Mouse (Mus musculus): Measurements from ENCODE around the gene Rprd2. TPM values are rescaled to one million over a fixed set of nuclear protein-coding genes. Genes with fewer than 3 reads are reported as not detected.

Gene Rprd2
- total and polyA plus RNA-seq, 3 experiments = 8.4 to 16.2 (median 12.5) TPM

GRCm38 (mm10) chr3:95794299-95794698, 24.4 kb downstream of the Rprd2 start (continued):
- TF ChIP-seq NRF1 (IDR thresholded peaks at IDR 0.05; ENCODE audit: low read depth, low read length) = no peak

- Histone ChIP-seq H3K4me2 (ENCODE audit: insufficient read depth, low read depth, poor library complexity, severe bottlenecking) (no peak overlapping the region), H3K27me3 (replicated peaks) (no peaks in the 10 kb centered on the region), H3K9me3 (replicated peaks; ENCODE audit: low read length) (no peaks in the 10 kb centered on the region), H3K4me1 (ENCODE audit: control insufficient read depth in 1 of 2, insufficient read depth in 2 of 2) (peaks cover 0 to 40% of the 10 kb centered on the region in 2 experiments; a peak in 2 of 4 replicates), H3K9ac (ENCODE audit: insufficient read depth, low read depth) (no peak overlapping the region), H3K36me3 (replicated peaks in 1 of 2; ENCODE audit: control insufficient read depth in 1 of 2, insufficient read depth in 1 of 2, low read length in 1 of 2) (peaks cover 0 to 29% of the 10 kb centered on the region in 2 experiments), H3K27ac (ENCODE audit: insufficient read depth, low read depth) (no peak overlapping the region), H3K79me2 (replicated peaks; ENCODE audit: control insufficient read depth, extremely low read depth, insufficient read depth, poor library complexity, severe bottlenecking) (peaks cover 43% of the 10 kb centered on the region), H3K4me3 (replicated peaks in 1 of 3; ENCODE audit: low read depth in 2 of 3, low read length in 2 of 3, poor library complexity in 1 of 3) (no peak overlapping the region)
- in situ Hi-C loops (cut with MboI; ENCODE audit: low pct_ligation_motif_present, low pct_unique_long_range_greater_than_20kb, low sequenced_read_pairs) = no loop called here
- DNase-seq (ENCODE audit: extremely low read depth) = no peak
- dilution Hi-C loops (cut with MboI; ENCODE audit: extremely low pct_ligation_motif_present, extremely low pct_unique_long_range_greater_than_20kb, low sequenced_read_pairs) = no loop called here
- TF ChIP-seq USF2 (conservative IDR thresholded peaks at IDR 0.05; ENCODE audit: low read depth, low read length) (no peak), NRF1 (IDR thresholded peaks at IDR 0.05; ENCODE audit: low read depth, low read length) (no peak), ZKSCAN1 (IDR thresholded peaks at IDR 0.05; ENCODE audit: borderline replicate concordance, low read depth, low read length) (no peak), ZMIZ1 (IDR thresholded peaks at IDR 0.05; ENCODE audit: low read depth, low read length) (no peak), ETS1 (conservative IDR thresholded peaks at IDR 0.05; ENCODE audit: low read depth, low read length) (no peak), MYC (IDR thresholded peaks at IDR 0.05; ENCODE audit: low read depth, low read length) (no peak), NELFE (IDR thresholded peaks at IDR 0.05; ENCODE audit: low read depth, low read length) (no peak), ZC3H11A (IDR thresholded peaks at IDR 0.05; ENCODE audit: low read depth, low read length) (no peak), KAT2A (IDR thresholded peaks at IDR 0.05; ENCODE audit: insufficient replicate concordance, low read length) (no peak), MAX (IDR thresholded peaks at IDR 0.05; ENCODE audit: low read length) (no peak), GABPA (IDR thresholded peaks at IDR 0.05; ENCODE audit: insufficient replicate concordance, low read depth, low read length) (no peak), JUN (IDR thresholded peaks at IDR 0.05; ENCODE audit: insufficient read depth, low read depth, low read length) (no peak), MEF2A (IDR thresholded peaks at IDR 0.05; ENCODE audit: borderline replicate concordance, low read depth, low read length) (no peak)
Observed at GRCm38 (mm10) chr3:95793662-95794061, 25.0 kb downstream of the Rprd2 start.

GRCm38 (mm10) chr3:95785501-95785900, 33.2 kb downstream of the Rprd2 start:
- Histone ChIP-seq H3K27ac (ENCODE audit: insufficient read depth, low read depth) (no peak overlapping the region), H3K4me2 (ENCODE audit: insufficient read depth, low read depth, poor library complexity, severe bottlenecking) (no peak overlapping the region), H3K36me3 (replicated peaks in 1 of 2; ENCODE audit: control insufficient read depth in 1 of 2, insufficient read depth in 1 of 2, low read length in 1 of 2) (peaks cover 48 to 75% of the 10 kb centered on the region in 2 experiments), H3K27me3 (replicated peaks) (no peaks in the 10 kb centered on the region), H3K4me1 (ENCODE audit: control insufficient read depth in 1 of 2, insufficient read depth in 2 of 2) (peaks cover 0 to 13% of the 10 kb centered on the region in 2 experiments; a peak in 2 of 4 replicates), H3K9ac (ENCODE audit: insufficient read depth, low read depth) (no peak overlapping the region), H3K79me2 (replicated peaks; ENCODE audit: control insufficient read depth, extremely low read depth, insufficient read depth, poor library complexity, severe bottlenecking) (peaks cover 8% of the 10 kb centered on the region), H3K4me3 (replicated peaks in 1 of 3; ENCODE audit: low read depth in 2 of 3, low read length in 2 of 3, poor library complexity in 1 of 3) (no peak overlapping the region), H3K9me3 (replicated peaks; ENCODE audit: low read length) (no peaks in the 10 kb centered on the region)
- dilution Hi-C loops (cut with MboI; ENCODE audit: extremely low pct_ligation_motif_present, extremely low pct_unique_long_range_greater_than_20kb, low sequenced_read_pairs) (no loop called here), in situ Hi-C loops (cut with MboI; ENCODE audit: low pct_ligation_motif_present, low pct_unique_long_range_greater_than_20kb, low sequenced_read_pairs) (no loop called here)
- DNase-seq (ENCODE audit: extremely low read depth) = no peak
- TF ChIP-seq ZNF384 (IDR thresholded peaks at IDR 0.05; ENCODE audit: low read depth, low read length) (no peak), GABPA (IDR thresholded peaks at IDR 0.05; ENCODE audit: insufficient replicate concordance, low read depth, low read length) (no peak), USF1 (IDR thresholded peaks at IDR 0.05; ENCODE audit: low read depth, low read length) (no peak), ETS1 (conservative IDR thresholded peaks at IDR 0.05; ENCODE audit: low read depth, low read length) (no peak), MAX (IDR thresholded peaks at IDR 0.05; ENCODE audit: low read length) (no peak), ZMIZ1 (IDR thresholded peaks at IDR 0.05; ENCODE audit: low read depth, low read length) (no peak), E2F4 (IDR thresholded peaks at IDR 0.05; ENCODE audit: insufficient replicate concordance, low read depth, low read length) (no peak), CTCF (conservative IDR thresholded peaks at IDR 0.05 in 1 of 2, IDR thresholded peaks at IDR 0.05 in 1 of 2; ENCODE audit: low read depth in 2 of 2, low read length in 2 of 2) (no peak), NELFE (IDR thresholded peaks at IDR 0.05; ENCODE audit: low read depth, low read length) (no peak), POLR2AphosphoS2 (IDR thresholded peaks at IDR 0.05; ENCODE audit: low read depth, low read length) (no peak), MYC (IDR thresholded peaks at IDR 0.05; ENCODE audit: low read depth, low read length) (no peak), MXI1 (IDR thresholded peaks at IDR 0.05; ENCODE audit: low read depth, low read length) (no peak), NRF1 (IDR thresholded peaks at IDR 0.05; ENCODE audit: low read depth, low read length) (no peak), RCOR1 (conservative IDR thresholded peaks at IDR 0.05; ENCODE audit: low read depth, low read length) (no peak), EP300 (IDR thresholded peaks at IDR 0.05; ENCODE audit: low read length) (no peak), KAT2A (IDR thresholded peaks at IDR 0.05; ENCODE audit: insufficient replicate concordance, low read length) (no peak), MAFK (IDR thresholded peaks at IDR 0.05; ENCODE audit: insufficient replicate concordance, low read length) (no peak), CHD1 (IDR thresholded peaks at IDR 0.05; ENCODE audit: low read depth, low read length) (no peak)

Data from CH12.LX (cell line).